Mouse (Mus musculus): ENCODE results near the gene Tmem144. TPM values are rescaled to one million over a fixed set of nuclear protein-coding genes. Genes with fewer than 3 reads are reported as not detected.

The Tmem144 gene
- polyA plus RNA-seq, 1 experiment: 6.6 TPM

DNA sequence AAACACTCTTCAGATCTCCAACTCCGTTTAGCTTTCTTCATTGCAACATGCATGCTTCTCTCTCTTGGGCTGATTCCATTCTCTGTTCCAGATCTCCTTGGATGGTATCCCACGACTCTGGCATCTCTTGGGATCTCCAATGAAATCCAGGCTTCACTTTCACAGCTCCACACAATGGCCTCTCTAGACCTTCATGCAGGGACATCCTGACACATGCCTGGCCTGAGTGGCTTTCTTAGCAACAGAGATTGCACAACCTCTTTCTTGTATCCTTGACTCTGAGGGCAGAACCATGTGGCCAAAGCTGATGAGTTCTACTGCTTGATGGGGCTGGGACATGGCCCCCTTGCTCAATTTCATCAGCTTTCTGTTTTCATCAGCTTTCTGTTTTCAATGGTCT, 79.9 kb downstream of the Tmem144 start:
- Histone ChIP-seq H3K27ac (ENCODE audit: insufficient read depth, low read length) (no peak overlapping the region), H3K27me3 (ENCODE audit: control insufficient read depth, insufficient read depth, low read length) (no peaks in the 10 kb centered on the region), H3K4me3 (replicated peaks; ENCODE audit: insufficient read depth, low read depth, low read length) (no peak overlapping the region), H3K4me1 (ENCODE audit: control insufficient read depth, insufficient read depth, low read length) (no peaks in the 10 kb centered on the region)
- WGBS: 43% methylated on average over 2 of the region's 2 CpGs
- DNase-seq: no peak
- no peak for TF ChIP-seq POLR2A (IDR thresholded peaks at IDR 0.05; ENCODE audit: borderline replicate concordance, insufficient read depth, low read length)
- no peak for TF ChIP-seq CTCF (IDR thresholded peaks at IDR 0.05; ENCODE audit: borderline replicate concordance, insufficient read depth, low read depth, low read length)

Other genes starting within 250 kb of the Tmem144 start
- 4.9 and 5.1 TPM in 2 replicates for gene 4930579G24Rik, start 223.7 kb downstream of the Tmem144 start, polyA plus RNA-seq (2012; rRNA removed)
- 31.6 and 33.0 TPM in 2 replicates for gene Etfdh, start 223.3 kb downstream of the Tmem144 start, polyA plus RNA-seq (2012; rRNA removed)
- gene Rxfp1, start 114.9 kb downstream of the Tmem144 start, polyA plus RNA-seq (2012; rRNA removed): 0.17 and 0.20 TPM in 2 replicates
- 1.4 and 1.5 TPM in 2 replicates for gene Fam198b, start 31.8 kb upstream of the Tmem144 start, polyA plus RNA-seq (2012; rRNA removed)

Measured in cerebellum, adult 2 months (tissue).